9 mouse cellular contexts compared by ENCODE assay signal in the genomic region with DNA sequence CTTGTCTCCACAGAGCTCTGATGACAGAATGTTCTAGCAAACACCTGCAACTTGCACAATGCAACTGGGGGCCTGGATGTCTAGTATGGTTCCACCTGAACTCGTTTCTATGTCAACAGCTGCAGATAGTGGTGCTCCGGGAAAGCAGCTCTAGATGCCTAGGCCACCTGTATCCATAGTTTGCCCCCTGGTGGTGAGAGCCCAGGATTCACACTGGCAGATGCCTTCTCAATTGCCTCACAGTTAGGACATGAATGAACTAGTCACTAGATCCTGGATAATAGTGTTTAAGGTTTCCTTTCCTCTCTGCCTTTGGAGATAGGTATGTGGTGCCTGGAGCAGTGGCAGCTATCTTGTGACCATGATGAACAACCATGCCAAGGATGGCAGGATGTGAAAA.
A peak's percentile ranks its signal among the peaks of the same experiment; 100 is the strongest.
DNase-seq lines count a peak whose midpoint lies in the region; ATAC-seq and TF ChIP-seq lines count a peak whose summit lies in the region.
"Had no signal": no experiment of that assay in that cellular context is flagged by ENCODE, and none has a peak within 500 bp of the region (broad histone marks: within the 10 kb centered on the region; RNA-seq: fewer than 3 reads in every experiment).

No protein-coding gene starts in this region.

- 3% methylated on average over 2 of the region's 2 CpGs for WGBS in heart, postnatal 0 days

- no peak overlapping the region for H3K9ac ChIP-seq in ES-E14 (ENCODE audit: insufficient read depth, low read depth, low read length, poor library complexity, severe bottlenecking)
- H3K9ac ChIP-seq in heart, postnatal 0 days (replicated peaks; ENCODE audit: low read depth, low read length), result no peak overlapping the region
- H3K9ac ChIP-seq: hindbrain, embryonic 15.5 days had no signal

- H3K4me2 ChIP-seq in heart, postnatal 0 days (ENCODE audit: low read depth, low read length), result no peak overlapping the region
- H3K4me2 ChIP-seq: hindbrain, embryonic 15.5 days had no signal

- TF ChIP-seq EP300 in heart, postnatal 0 days (IDR thresholded peaks at IDR 0.05; ENCODE audit: low read depth), result no peak

- no peak overlapping the region for H3K4me3 ChIP-seq in ES-E14 (ENCODE audit: insufficient read depth in 1 of 2, low read depth in 1 of 2, low read length in 2 of 2, poor library complexity in 1 of 2, severe bottlenecking in 1 of 2)
- H3K4me3 ChIP-seq in heart, postnatal 0 days (ENCODE audit: low read depth, low read length), result no peak overlapping the region
- H3K4me3 ChIP-seq: hindbrain, embryonic 15.5 days had no signal

- H3K27me3 ChIP-seq in heart, postnatal 0 days (ENCODE audit: control insufficient read depth, insufficient read depth, low read length), result no peaks in the 10 kb centered on the region
- H3K27me3 ChIP-seq: hindbrain, embryonic 15.5 days had no signal

- no peak overlapping the region for H3K27ac ChIP-seq in ES-E14 (ENCODE audit: insufficient read depth, low read depth, low read length, poor library complexity, severe bottlenecking)
- H3K27ac ChIP-seq in heart, postnatal 0 days (ENCODE audit: low read depth), result peak overlapping the region; percentile 82
- H3K27ac ChIP-seq: hindbrain, embryonic 15.5 days had no signal

- no peak for TF ChIP-seq POLR2A in brain, embryonic 14.5 days (IDR thresholded peaks at IDR 0.05; ENCODE audit: borderline replicate concordance, extremely low read depth, insufficient read depth, insufficient read length, poor library complexity, severe bottlenecking)

- no peaks in the 10 kb centered on the region for H3K36me3 ChIP-seq in ES-E14 (ENCODE audit: control insufficient read depth, insufficient read depth, low read length, poor library complexity, severe bottlenecking)
- H3K36me3 ChIP-seq in heart, postnatal 0 days (replicated peaks; ENCODE audit: control insufficient read depth, insufficient read depth, low read length), result no peaks in the 10 kb centered on the region
- H3K36me3 ChIP-seq: hindbrain, embryonic 15.5 days had no signal

- H3K9me3 ChIP-seq in ES-E14 (ENCODE audit: control insufficient read depth, insufficient read depth, low read depth, low read length), result no peaks in the 10 kb centered on the region
- H3K9me3 ChIP-seq in heart, postnatal 0 days (replicated peaks; ENCODE audit: control insufficient read depth, low read length), result no peaks in the 10 kb centered on the region
- H3K9me3 ChIP-seq: hindbrain, embryonic 15.5 days had no signal

- DNase-seq in ES-E14 (ENCODE audit: low read depth, low spot score), result peak; percentile 47
- peak; percentile 74 for DNase-seq in brain, embryonic 14.5 days (ENCODE audit: low read depth)
- peak; percentile 51 for DNase-seq in fibroblast of lung, adult 2 months (ENCODE audit: low read depth)
- peak; percentile 56 for DNase-seq in heart, postnatal 0 days (ENCODE audit: low spot score)
- DNase-seq in layer of hippocampus, adult 8-10 months (ENCODE audit: low spot score in 2 of 2), result peak; percentile 57 to 83
- DNase-seq in lung, postnatal 10 days, result peak; percentile 89
- peak; percentile 68 for DNase-seq in right cerebral cortex, postnatal 4 days
- DNase-seq in yolk sac, embryonic 10.5 days (ENCODE audit: low spot score), result peak; percentile 56

- H3K4me1 ChIP-seq in ES-E14 (ENCODE audit: control insufficient read depth in 2 of 2, insufficient read depth in 2 of 2, low read length in 2 of 2, poor library complexity in 1 of 2), result no peaks in the 10 kb centered on the region
- H3K4me1 ChIP-seq in heart, postnatal 0 days (ENCODE audit: control insufficient read depth, insufficient read depth), result peaks cover 30% of the 10 kb centered on the region
- H3K4me1 ChIP-seq: hindbrain, embryonic 15.5 days had no signal

- peak; percentile 28; the same call in 1 of the 2 replicates for ATAC-seq in heart, postnatal 0 days (ENCODE audit: insufficient read depth, low read depth)

- peak; percentile 72 for TF ChIP-seq CTCF in brain, embryonic 14.5 days (IDR thresholded peaks at IDR 0.05; ENCODE audit: borderline replicate concordance, extremely low read depth, insufficient read depth, insufficient read length)
- peak; percentile 90 for TF ChIP-seq CTCF in heart, postnatal 0 days (IDR thresholded peaks at IDR 0.05; ENCODE audit: low read depth)

- in situ Hi-C loops in ES-E14 (cut with MboI; ENCODE audit: low sequenced_read_pairs in 2 of 2, unreplicated experiment in 2 of 2), result no loop called here

TF ChIP-seq in ES-E14, 5 proteins besides CTCF, POLR2A, EP300 and RAD21:
- TF ChIP-seq HCFC1 (IDR thresholded peaks at IDR 0.05; ENCODE audit: borderline replicate concordance, insufficient read depth, low read length), result no peak
- TF ChIP-seq ZC3H11A (IDR thresholded peaks at IDR 0.05; ENCODE audit: borderline replicate concordance, low read depth, low read length), result no peak
- TF ChIP-seq CHD2 (IDR thresholded peaks at IDR 0.05; ENCODE audit: low read depth, low read length), result no peak
- no peak for TF ChIP-seq MAFK (IDR thresholded peaks at IDR 0.05; ENCODE audit: insufficient read depth, low read depth, low read length)
- TF ChIP-seq ZNF384 (IDR thresholded peaks at IDR 0.05; ENCODE audit: low read depth, low read length), result no peak
